Mouse (Mus musculus): ENCODE measurements at regions not wholly inside any gene's neighbourhood (a gene's known extent, or its start where the extent isn't known, plus 50 kb on each side); places are given as distances from the start of the nearest gene placed in this dataset.

DNA sequence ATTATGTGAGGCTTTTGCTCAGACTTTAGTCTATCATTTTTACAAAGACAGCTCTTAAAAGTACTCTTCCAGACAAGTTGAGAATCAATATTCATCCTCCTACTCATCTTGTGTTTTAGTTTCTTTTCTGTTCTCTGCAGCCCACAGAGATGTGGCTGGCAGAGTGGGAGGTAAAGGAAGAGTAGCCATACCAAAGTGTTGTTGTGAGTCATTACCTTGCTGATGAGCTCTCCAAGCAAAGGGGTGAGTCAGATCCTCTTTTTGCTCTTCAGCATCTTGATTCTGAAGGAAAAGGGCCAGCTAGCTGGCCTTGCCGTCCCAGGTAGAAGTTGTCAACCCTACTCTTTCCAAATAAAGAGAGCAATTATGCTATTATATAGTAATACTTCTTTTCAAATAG, 192.6 kb downstream of the Gm9733 start:
- TF ChIP-seq CTCF (IDR thresholded peaks at IDR 0.05; ENCODE audit: low read depth) (no peak), EP300 (IDR thresholded peaks at IDR 0.05; ENCODE audit: low read depth) (no peak)

Data from heart, postnatal 0 days (tissue).